Mouse (Mus musculus) thymus, postnatal 36 days (tissue): ENCODE measurements around the gene Vps13d.

Experiments
- DNase-seq, 2 experiments: peaks; one replicate each; pipeline ENCODE4 v3.0.0; 2022; ENCODE audit warnings: mixed read lengths in 2 of 2

The Vps13d gene

GRCm38 (mm10) chr4:145194559-145195162, at the start of gene Vps13d:
Gene Vps13d (minus strand): TSS chr4:145195005.
- peak; percentile 91 for DNase-seq

- no peak for DNase-seq
Observed at GRCm38 (mm10) chr4:145242719-145243350, 48.0 kb upstream of the Vps13d start.

DNA sequence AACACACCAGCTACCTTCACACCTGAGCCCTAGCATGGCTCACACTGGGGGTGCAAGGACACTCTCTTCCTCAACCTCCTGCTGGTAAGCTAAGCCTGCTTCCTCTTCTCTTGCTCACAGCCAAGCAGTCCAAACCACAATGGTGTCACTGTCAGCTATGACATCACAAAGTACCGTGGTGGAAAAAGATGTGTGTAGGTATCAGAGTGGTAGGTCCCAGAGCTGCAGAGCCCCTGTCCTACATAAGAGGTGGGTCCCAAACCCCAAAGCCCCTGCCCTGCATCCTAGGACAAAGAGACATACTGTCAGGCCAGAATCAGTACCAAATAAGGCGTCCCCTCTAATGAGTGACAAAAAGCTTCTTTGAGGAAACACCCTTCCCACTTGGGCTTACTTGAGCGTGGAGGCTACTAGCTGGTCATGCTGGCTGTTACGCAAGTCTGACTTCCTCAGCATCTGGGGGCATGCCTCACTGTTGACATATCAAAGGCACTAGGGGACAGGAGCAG, 46.0 kb upstream of the Vps13d start:
- DNase-seq: peak in 1 of 2 experiments; percentile 40

- no peak for DNase-seq
Observed at GRCm38 (mm10) chr4:145239049-145239830, 44.4 kb upstream of the Vps13d start.

GRCm38 (mm10) chr4:145236027-145236426, 41.2 kb upstream of the Vps13d start:
- peak in 1 of 2 experiments; percentile 55 for DNase-seq

GRCm38 (mm10) chr4:145233487-145234228, 38.9 kb upstream of the Vps13d start:
- no peak for DNase-seq

DNA sequence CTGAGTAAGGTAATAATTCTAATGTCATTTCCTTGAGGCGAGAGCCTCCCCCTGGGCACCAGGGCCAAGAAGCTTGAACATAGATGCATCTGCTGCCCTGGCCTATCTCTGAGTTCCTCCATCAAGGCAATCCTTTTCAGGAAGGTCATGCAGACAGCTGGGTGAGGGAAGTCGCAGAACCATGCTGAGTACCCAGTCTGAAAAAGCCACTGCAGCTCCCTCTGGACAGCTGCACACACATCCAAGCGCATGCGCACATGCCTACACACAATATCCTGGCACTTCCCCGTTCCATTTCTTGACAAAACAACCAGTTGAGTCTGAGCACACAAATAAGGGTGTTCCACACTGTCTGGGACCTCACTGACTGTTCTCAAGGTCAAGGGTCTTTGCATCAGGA, 36.9 kb upstream of the Vps13d start:
- no peak for DNase-seq

DNA sequence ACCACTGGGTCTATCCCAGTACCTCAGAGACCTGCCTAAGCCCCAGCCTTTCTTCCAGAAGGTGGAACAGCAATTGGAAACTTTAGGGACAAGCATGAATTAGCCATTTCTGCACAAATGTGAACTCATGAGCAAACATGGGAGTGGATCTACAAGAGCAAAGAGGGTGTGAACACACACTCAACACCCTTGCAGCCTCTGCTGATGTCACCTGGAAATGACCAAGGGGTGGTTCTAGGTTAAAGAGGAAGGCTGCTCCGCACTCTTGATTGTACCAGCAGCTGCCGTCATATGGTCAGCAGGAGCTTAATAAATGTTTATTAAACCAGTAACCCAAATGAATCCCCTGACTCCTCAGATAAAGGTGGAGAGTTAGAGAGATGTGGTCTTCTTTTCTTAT, 35.8 kb upstream of the Vps13d start:
- DNase-seq: no peak

GRCm38 (mm10) chr4:145229524-145230163, 34.8 kb upstream of the Vps13d start:
- peak in 1 of 2 experiments; percentile 47 for DNase-seq

GRCm38 (mm10) chr4:145229051-145229450, 34.2 kb upstream of the Vps13d start:
- peak; percentile 67 to 71 for DNase-seq

DNA sequence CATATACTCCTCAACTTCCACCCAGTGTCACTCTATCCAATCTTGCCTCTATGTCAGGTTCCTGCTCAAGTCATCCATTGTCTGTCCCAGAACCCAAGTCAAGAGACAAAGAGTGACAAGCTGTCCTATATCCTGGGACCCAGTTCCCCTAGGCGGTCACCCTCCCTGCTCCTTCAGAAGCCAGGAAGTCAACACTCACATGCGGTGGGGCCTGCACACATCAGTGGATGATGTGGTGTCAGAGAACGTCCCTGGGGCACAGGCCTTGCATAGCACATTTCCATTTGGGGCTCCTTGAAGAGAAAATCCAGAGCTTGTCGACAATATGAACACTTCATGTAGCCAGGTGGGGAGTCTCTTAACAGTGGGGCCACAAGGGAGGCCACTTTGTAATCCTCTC, 29.8 kb upstream of the Vps13d start:
- DNase-seq: peak in 1 of 2 experiments; percentile 49

- DNase-seq: no peak
Observed at GRCm38 (mm10) chr4:145222064-145222463, 27.3 kb upstream of the Vps13d start.

DNA sequence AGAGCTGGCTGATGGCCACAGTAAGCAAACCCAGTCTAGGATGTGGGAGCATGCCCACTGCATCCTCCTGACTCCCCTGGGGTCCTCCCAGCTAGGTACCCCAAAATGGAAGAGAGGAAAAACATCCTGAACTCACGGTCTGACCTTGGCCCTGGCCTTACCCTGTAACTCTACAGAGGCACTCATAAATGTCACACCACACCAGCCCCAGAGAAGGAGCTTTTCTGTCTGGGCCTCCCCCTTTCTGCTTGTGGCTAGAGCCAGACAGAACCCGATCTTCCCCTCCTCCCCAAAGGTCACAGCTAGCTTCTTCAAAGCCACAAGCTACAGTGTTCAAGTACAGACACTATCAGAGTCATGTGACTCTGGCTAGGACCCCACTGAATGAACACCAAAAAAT, 26.6 kb upstream of the Vps13d start:
- no peak for DNase-seq

GRCm38 (mm10) chr4:145220001-145220400, 25.2 kb upstream of the Vps13d start:
- DNase-seq: no peak

GRCm38 (mm10) chr4:145219240-145219985, 24.6 kb upstream of the Vps13d start:
- DNase-seq: peak; percentile 66 to 70

- DNase-seq: no peak
Observed at GRCm38 (mm10) chr4:145217837-145218236, 23.0 kb upstream of the Vps13d start.

GRCm38 (mm10) chr4:145217046-145217445, 22.2 kb upstream of the Vps13d start:
- no peak for DNase-seq

GRCm38 (mm10) chr4:145215396-145215795, 20.6 kb upstream of the Vps13d start:
- no peak for DNase-seq

DNA sequence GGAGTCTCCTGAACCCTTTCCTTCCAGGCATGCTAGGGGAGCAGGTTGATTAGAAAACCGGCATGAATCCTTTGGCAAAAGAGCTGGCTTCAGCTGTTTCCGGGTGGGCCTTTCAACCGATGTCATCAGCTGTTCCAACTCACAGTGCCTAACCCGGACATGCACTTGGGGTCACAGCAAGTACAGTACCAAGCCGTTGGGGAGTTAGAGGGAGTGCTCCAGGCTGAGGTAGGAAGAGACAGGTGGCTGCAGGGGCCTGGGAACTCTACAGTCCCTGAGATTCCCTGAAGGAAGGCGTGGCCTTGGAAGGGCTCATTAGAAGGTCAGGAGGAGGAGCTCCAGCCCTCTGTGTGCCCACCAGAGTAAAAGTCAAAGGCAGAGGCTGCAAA, 20.0 kb upstream of the Vps13d start:
- no peak for DNase-seq

- DNase-seq: peak; percentile 86 to 90
Observed at GRCm38 (mm10) chr4:145213999-145214785, 19.4 kb upstream of the Vps13d start.

DNA sequence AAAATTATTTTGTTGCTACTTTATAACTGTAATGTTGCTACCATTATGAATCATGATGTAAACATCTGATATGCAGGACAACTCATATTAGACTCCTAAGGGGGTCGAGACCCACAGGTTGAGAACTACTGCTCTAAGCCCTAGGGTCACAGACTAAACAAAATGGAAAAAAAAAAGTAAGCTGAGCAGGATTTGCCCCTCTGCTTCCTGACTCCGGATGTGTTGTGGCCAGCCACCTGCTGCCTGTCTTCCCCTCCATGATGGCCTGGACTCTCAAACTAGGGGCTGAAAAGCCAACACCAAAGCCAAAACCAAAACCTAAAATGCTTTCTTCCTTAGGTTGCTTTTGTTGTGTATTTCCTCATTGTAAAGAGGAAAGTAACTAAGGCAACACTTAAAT, 16.3 kb upstream of the Vps13d start:
- DNase-seq: peak; percentile 42 to 60
